Mouse (Mus musculus) midbrain, embryonic 11.5 days (tissue): ENCODE results near the gene Hk2. TPM values are rescaled to one million over a fixed set of nuclear protein-coding genes. Genes with fewer than 3 reads are reported as not detected.

Source experiments
- ATAC-seq: fragments of 200-750 bp; cut with Nextera tagmentation; 2 replicates; pipeline ENCODE4 v1.8.0; 2017; ENCODE audit warnings: moderate TSS enrichment, moderate library complexity; ENCODE audit not compliant: low FRiP score
- DNase-seq: peaks from one replicate; pipeline ENCODE4 v3.0.0; 2015; ENCODE audit warnings: low spot score; ENCODE audit errors: missing footprints
- H3K27ac ChIP-seq: fragments of 300-500 bp; sonication (generic); 2 replicates; pipeline ENCODE4 v1.5.1; 2014; ENCODE audit warnings: low read depth, low read length
- H3K27me3 ChIP-seq: fragments of 300-500 bp; sonication (generic); 2 replicates; pipeline ENCODE4 v1.6.1; 2014; ENCODE audit warnings: mild to moderate bottlenecking, low read length, moderate library complexity, mixed read lengths; ENCODE audit not compliant: control insufficient read depth, insufficient read depth
- H3K36me3 ChIP-seq: fragments of 300-500 bp; sonication (generic); 2 replicates; pipeline ENCODE4 v1.6.1; 2014; ENCODE audit warnings: mild to moderate bottlenecking, low read length, moderate library complexity, mixed read lengths; ENCODE audit not compliant: control insufficient read depth, insufficient read depth
- H3K4me1 ChIP-seq: fragments of 300-500 bp; sonication (generic); 2 replicates; pipeline ENCODE4 v1.6.1; 2014; ENCODE audit warnings: low read length; ENCODE audit not compliant: control insufficient read depth, insufficient read depth
- H3K4me2 ChIP-seq: fragments of 300-500 bp; sonication (generic); 2 replicates; pipeline ENCODE4 v1.6.1; 2014; ENCODE audit warnings: mild to moderate bottlenecking, moderate library complexity
- H3K4me3 ChIP-seq: fragments of 300-500 bp; sonication (generic); 2 replicates; pipeline ENCODE4 v1.5.1; 2014; ENCODE audit warnings: low read depth, low read length
- H3K9ac ChIP-seq: fragments of 300-500 bp; sonication (generic); 2 replicates; pipeline ENCODE4 v1.6.1; 2014; ENCODE audit warnings: low read length
- H3K9me3 ChIP-seq: fragments of 300-500 bp; sonication (generic); 2 replicates; pipeline ENCODE4 v1.6.1; 2016; ENCODE audit warnings: low read length; ENCODE audit not compliant: control insufficient read depth
- WGBS: fragments of 180-500 bp; shearing (Covaris S2); extraction: QIAGEN DNeasy Blood & Tissue Kit; methylation state at CpG from one replicate; pipeline ENCODE4 v1.1.7; 2014; 5-methylcytosine and 5-hydroxymethylcytosine counted together
- polyA plus RNA-seq: library from polyadenylated mRNA; unstranded; fragments of >200 nt; fragmentation: Nextera tagmentation; extraction: Ambion mirVana; gene quantifications from 2 replicates; pipeline ENCODE4 v1.2.1, GENCODE M21; 2014

The Hk2 gene
- polyA plus RNA-seq, 1 experiment from 2014 or later, result 16.8 TPM

- no peak overlapping the region for H3K4me2 ChIP-seq
- H3K27ac ChIP-seq, result no peak overlapping the region
- no peak overlapping the region for H3K4me3 ChIP-seq
- no peaks in the 10 kb centered on the region for H3K9me3 ChIP-seq
- ATAC-seq, result no peak
- no peaks in the 10 kb centered on the region for H3K27me3 ChIP-seq
- WGBS, result 91% methylated on average over 14 of the region's 14 CpGs
- no peaks in the 10 kb centered on the region for H3K4me1 ChIP-seq
- H3K36me3 ChIP-seq, result no peaks in the 10 kb centered on the region
- no peak overlapping the region for H3K9ac ChIP-seq
- peak; percentile 33 for DNase-seq
Measured at GRCm38 (mm10) chr6:82753638-82754361, 20.5 kb downstream of the Hk2 start.

DNA sequence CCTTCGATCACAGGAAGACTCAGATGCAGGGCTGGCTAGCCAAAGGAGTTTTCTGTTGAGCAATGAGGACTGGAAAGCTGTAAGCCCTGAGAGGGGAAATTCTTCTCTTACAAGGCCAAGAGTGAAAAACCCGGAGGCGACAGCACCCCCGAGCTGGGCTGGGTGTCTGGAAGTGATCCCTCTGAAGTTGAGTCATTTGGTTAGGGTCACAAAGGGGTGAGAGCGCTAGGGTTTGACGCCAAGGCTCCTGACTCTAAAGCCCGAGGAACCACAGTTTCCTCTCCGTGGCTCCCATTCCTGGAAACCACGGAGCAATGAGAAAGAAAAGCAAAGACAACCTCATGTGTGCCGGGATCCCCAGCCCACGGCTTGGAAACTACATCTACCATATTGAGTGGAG, 21.2 kb downstream of the Hk2 start:
- Histone ChIP-seq H3K4me1 (no peaks in the 10 kb centered on the region), H3K9ac (no peak overlapping the region), H3K4me3 (no peak overlapping the region), H3K4me2 (no peak overlapping the region), H3K27ac (no peak overlapping the region), H3K27me3 (no peaks in the 10 kb centered on the region), H3K36me3 (no peaks in the 10 kb centered on the region), H3K9me3 (no peaks in the 10 kb centered on the region)
- 87% methylated on average over 11 of the region's 11 CpGs for WGBS
- ATAC-seq (no peak), DNase-seq (peak; percentile 10)

DNA sequence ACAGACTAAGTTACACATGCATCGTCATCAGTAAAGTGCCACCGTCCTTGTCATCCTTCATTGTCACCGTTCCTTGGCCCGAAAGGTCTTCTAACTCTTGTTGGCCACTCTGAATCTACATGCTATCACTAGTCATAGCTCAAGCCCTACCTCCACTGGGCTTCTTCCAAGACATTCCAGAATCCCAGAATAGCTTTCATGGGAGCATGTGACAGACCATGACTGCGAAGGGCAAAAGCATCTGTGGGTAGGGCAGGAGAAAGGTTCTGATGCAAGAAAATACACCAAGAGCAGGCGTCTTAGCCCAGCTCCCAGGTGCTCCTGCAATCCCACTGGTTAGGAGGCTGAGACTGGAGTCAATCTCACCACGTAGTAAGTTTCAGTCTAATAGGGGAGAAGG, 22.5 kb downstream of the Hk2 start:
- ATAC-seq, result no peak
- Histone ChIP-seq H3K27ac (no peak overlapping the region), H3K9ac (no peak overlapping the region), H3K4me2 (no peak overlapping the region), H3K4me1 (no peaks in the 10 kb centered on the region), H3K36me3 (no peaks in the 10 kb centered on the region), H3K9me3 (no peaks in the 10 kb centered on the region), H3K4me3 (no peak overlapping the region), H3K27me3 (no peaks in the 10 kb centered on the region)
- 96% methylated on average over 7 of the region's 7 CpGs for WGBS
- DNase-seq, result peak; percentile 33

DNA sequence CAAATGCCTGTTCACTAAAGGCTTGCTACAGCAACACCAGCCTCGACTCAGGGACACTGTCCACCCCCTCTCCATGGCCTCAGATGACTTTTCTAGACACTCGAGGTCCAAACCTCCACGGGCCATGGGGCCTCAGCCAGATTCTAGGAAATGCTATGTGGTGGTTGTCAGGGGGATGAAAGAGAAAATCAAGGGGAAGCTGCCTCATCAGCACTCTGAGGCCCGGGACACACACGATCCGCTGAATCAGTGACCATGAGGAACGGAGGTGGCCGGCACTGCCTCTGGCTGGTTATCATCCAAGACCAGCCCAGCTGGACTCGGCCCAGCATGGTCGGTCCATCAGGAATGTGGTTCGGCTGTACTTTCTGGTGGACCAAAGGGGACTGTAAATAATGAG, 23.2 kb downstream of the Hk2 start:
- H3K9ac ChIP-seq, result no peak overlapping the region
- no peaks in the 10 kb centered on the region for H3K36me3 ChIP-seq
- no peak overlapping the region for H3K27ac ChIP-seq
- H3K27me3 ChIP-seq, result no peaks in the 10 kb centered on the region
- DNase-seq, result no peak
- H3K9me3 ChIP-seq, result no peaks in the 10 kb centered on the region
- no peak overlapping the region for H3K4me3 ChIP-seq
- ATAC-seq, result no peak
- 92% methylated on average over 11 of the region's 11 CpGs for WGBS
- H3K4me1 ChIP-seq, result no peaks in the 10 kb centered on the region
- no peak overlapping the region for H3K4me2 ChIP-seq

- no peak overlapping the region for H3K4me2 ChIP-seq
- H3K9me3 ChIP-seq, result no peaks in the 10 kb centered on the region
- no peaks in the 10 kb centered on the region for H3K36me3 ChIP-seq
- no peak for DNase-seq
- H3K27me3 ChIP-seq, result no peaks in the 10 kb centered on the region
- WGBS, result 71% methylated on average over 2 of the region's 2 CpGs
- H3K9ac ChIP-seq, result no peak overlapping the region
- no peak overlapping the region for H3K4me3 ChIP-seq
- ATAC-seq, result no peak
- no peaks in the 10 kb centered on the region for H3K4me1 ChIP-seq
- no peak overlapping the region for H3K27ac ChIP-seq
Measured at GRCm38 (mm10) chr6:82750063-82750462, 24.2 kb downstream of the Hk2 start.

GRCm38 (mm10) chr6:82748106-82748672, 26.1 kb downstream of the Hk2 start:
- H3K36me3 ChIP-seq, result 0 out of 2 replicates have a peak, but pooled peaks cover under 1% of the 10 kb centered on the region
- no peak overlapping the region for H3K4me3 ChIP-seq
- 91% methylated on average over 9 of the region's 9 CpGs for WGBS

GRCm38 (mm10) chr6:82747085-82747484, 27.2 kb downstream of the Hk2 start:
- no peak for ATAC-seq
- Histone ChIP-seq H3K9me3 (no peaks in the 10 kb centered on the region), H3K4me1 (no peaks in the 10 kb centered on the region), H3K27ac (no peak overlapping the region), H3K4me3 (no peak overlapping the region), H3K4me2 (no peak overlapping the region), H3K36me3 (peaks cover 4% of the 10 kb centered on the region; the same call in 1 of the 2 replicates), H3K9ac (no peak overlapping the region), H3K27me3 (no peaks in the 10 kb centered on the region)
- no peak for DNase-seq
- 91% methylated on average over 5 of the region's 5 CpGs for WGBS

More at GRCm38 (mm10) chr6:82748106-82748672, 26.1 kb downstream of the Hk2 start:
- ATAC-seq (no peak), DNase-seq (no peak)
- no peak overlapping the region for H3K9ac ChIP-seq
- H3K27ac ChIP-seq, result no peak overlapping the region
- H3K4me1 ChIP-seq, result no peaks in the 10 kb centered on the region
- H3K9me3 ChIP-seq, result no peaks in the 10 kb centered on the region
- no peaks in the 10 kb centered on the region for H3K27me3 ChIP-seq
- H3K4me2 ChIP-seq, result no peak overlapping the region

DNA sequence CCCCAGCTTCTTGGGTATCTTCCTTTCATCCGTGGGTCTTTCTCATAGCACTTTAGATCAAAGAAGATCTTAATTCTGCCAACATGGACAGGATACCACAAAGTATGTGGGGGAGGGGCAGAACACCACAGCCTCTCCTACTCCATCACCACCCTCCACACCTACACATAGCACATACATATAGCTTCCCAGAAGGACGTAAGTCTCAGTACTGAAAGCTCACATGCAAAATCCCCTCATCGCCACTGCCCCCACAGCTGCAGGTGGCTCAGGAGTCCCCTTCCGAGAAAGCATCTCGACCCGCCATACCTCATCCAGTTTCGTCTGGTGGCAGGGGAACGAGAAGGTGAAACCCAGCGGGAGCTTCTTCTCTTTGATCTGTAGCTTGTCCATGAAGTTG, 29.7 kb downstream of the Hk2 start:
- no peak overlapping the region for H3K27ac ChIP-seq
- H3K9ac ChIP-seq, result no peak overlapping the region
- no peak for ATAC-seq
- no peak for DNase-seq
- peaks cover 4% of the 10 kb centered on the region; the same call in 1 of the 2 replicates for H3K36me3 ChIP-seq
- no peaks in the 10 kb centered on the region for H3K4me1 ChIP-seq
- WGBS, result 90% methylated on average over 9 of the region's 9 CpGs
- no peaks in the 10 kb centered on the region for H3K27me3 ChIP-seq
- H3K4me3 ChIP-seq, result no peak overlapping the region
- H3K9me3 ChIP-seq, result no peaks in the 10 kb centered on the region
- H3K4me2 ChIP-seq, result no peak overlapping the region

- H3K27me3 ChIP-seq, result no peaks in the 10 kb centered on the region
- no peaks in the 10 kb centered on the region for H3K9me3 ChIP-seq
- no peaks in the 10 kb centered on the region for H3K4me1 ChIP-seq
- no peak overlapping the region for H3K4me2 ChIP-seq
- 87% methylated on average over 5 of the region's 5 CpGs for WGBS
- no peak overlapping the region for H3K27ac ChIP-seq
- peaks cover 4% of the 10 kb centered on the region for H3K36me3 ChIP-seq
- H3K9ac ChIP-seq, result no peak overlapping the region
- ATAC-seq (no peak), DNase-seq (no peak)
- H3K4me3 ChIP-seq, result no peak overlapping the region
Measured at GRCm38 (mm10) chr6:82741518-82741880, 32.8 kb downstream of the Hk2 start.
